ENCODE assay signal across 18 mouse cellular contexts in the genomic region with DNA sequence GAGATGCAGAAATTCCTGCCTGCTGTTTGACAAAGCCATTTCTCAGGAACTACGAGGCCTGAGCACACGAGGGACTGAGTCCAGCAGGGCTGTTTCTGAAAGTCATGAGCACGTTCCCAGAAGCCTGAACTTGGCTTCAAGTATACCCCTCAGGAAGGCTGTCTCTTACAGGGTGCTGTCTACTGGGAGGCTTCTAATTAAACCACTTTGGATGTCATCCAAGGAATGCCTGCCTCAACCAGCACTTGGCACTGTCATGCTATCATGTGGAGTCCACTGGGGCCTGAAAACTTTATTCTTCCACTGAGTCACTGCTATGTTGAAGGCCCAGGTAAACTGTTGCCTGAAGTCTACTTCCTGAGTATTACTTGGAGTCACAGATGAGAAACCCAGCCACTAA. TPM values are rescaled to one million over a fixed set of nuclear protein-coding genes. Genes with fewer than 3 reads are reported as not detected.
DNase-seq lines count a peak whose midpoint lies in the region; ATAC-seq lines count a peak whose summit lies in the region.
"Had no signal": no experiment of that assay in that cellular context is flagged by ENCODE, and none has a peak within 500 bp of the region (broad histone marks: within the 10 kb centered on the region; RNA-seq: fewer than 3 reads in every experiment).

No protein-coding gene starts in this region.

- no peaks in the 10 kb centered on the region for H3K4me1 ChIP-seq in embryonic facial prominence, embryonic 14.5 days (ENCODE audit: control insufficient read depth, insufficient read depth, low read length)
- H3K4me1 ChIP-seq in embryonic facial prominence, embryonic 10.5 days = peaks cover 6% of the 10 kb centered on the region
- H3K4me1 ChIP-seq in kidney, embryonic 14.5 days (ENCODE audit: control insufficient read depth, insufficient read depth, low read length) = no peaks in the 10 kb centered on the region
- H3K4me1 ChIP-seq: limb, embryonic 13.5 days; megakaryocyte, embryonic 14.5 days had no signal

- H3K36me3 ChIP-seq in embryonic facial prominence, embryonic 14.5 days (ENCODE audit: control insufficient read depth, insufficient read depth, low read length) = no peaks in the 10 kb centered on the region
- no peaks in the 10 kb centered on the region for H3K36me3 ChIP-seq in embryonic facial prominence, embryonic 10.5 days (replicated peaks)
- H3K36me3 ChIP-seq in kidney, embryonic 14.5 days (ENCODE audit: control insufficient read depth, insufficient read depth, low read length) = no peaks in the 10 kb centered on the region
- H3K36me3 ChIP-seq: limb, embryonic 13.5 days had no signal

- no peak overlapping the region for H3K27ac ChIP-seq in embryonic facial prominence, embryonic 14.5 days (replicated peaks; ENCODE audit: low read depth, low read length)
- no peak overlapping the region for H3K27ac ChIP-seq in embryonic facial prominence, embryonic 10.5 days (replicated peaks)
- no peak overlapping the region for H3K27ac ChIP-seq in kidney, embryonic 14.5 days (ENCODE audit: low read depth, low read length)
- H3K27ac ChIP-seq: kidney, postnatal 0 days; limb, embryonic 13.5 days had no signal

- no peak overlapping the region for H3K4me3 ChIP-seq in embryonic facial prominence, embryonic 14.5 days (ENCODE audit: low read depth, low read length)
- H3K4me3 ChIP-seq in embryonic facial prominence, embryonic 10.5 days = no peak overlapping the region
- no peak overlapping the region for H3K4me3 ChIP-seq in kidney, embryonic 14.5 days (ENCODE audit: low read length)
- H3K4me3 ChIP-seq: limb, embryonic 13.5 days; megakaryocyte, embryonic 14.5 days had no signal

- no peak overlapping the region for H3K9ac ChIP-seq in embryonic facial prominence, embryonic 14.5 days (ENCODE audit: low read depth, low read length)
- H3K9ac ChIP-seq in kidney, embryonic 14.5 days (ENCODE audit: low read depth, low read length) = no peak overlapping the region
- H3K9ac ChIP-seq: limb, embryonic 13.5 days had no signal

- no peaks in the 10 kb centered on the region for H3K27me3 ChIP-seq in embryonic facial prominence, embryonic 14.5 days (replicated peaks; ENCODE audit: control insufficient read depth, insufficient read depth, low read length)
- no peaks in the 10 kb centered on the region; the same call in 1 of the 2 replicates for H3K27me3 ChIP-seq in embryonic facial prominence, embryonic 10.5 days (replicated peaks; ENCODE audit: low read depth, poor library complexity, severe bottlenecking)
- H3K27me3 ChIP-seq in kidney, embryonic 14.5 days (ENCODE audit: control insufficient read depth, insufficient read depth, low read length) = no peaks in the 10 kb centered on the region

- peak; percentile 33 for DNase-seq in embryonic facial prominence, embryonic 14.5 days (ENCODE audit: low spot score)
- no peak for DNase-seq in embryonic facial prominence, embryonic 10.5 days (ENCODE audit: low spot score)
- DNase-seq in kidney, adult 11 months = peak; percentile 74
- peak; percentile 32 for DNase-seq in 3134 (ENCODE audit: extremely low read depth, insufficient read length, low spot score)
- peak; percentile 83 for DNase-seq in kidney, adult 9 months
- no peak for DNase-seq in layer of hippocampus, adult 18-20 months (ENCODE audit: low spot score in 2 of 2)
- no peak for DNase-seq in natural killer cell, adult 2 months (ENCODE audit: low spot score in 2 of 2)
- DNase-seq: cerebellum, adult 18-20 months; right cerebral cortex, postnatal 25 days; thymus, adult 2 months had no signal

- WGBS in embryonic facial prominence, embryonic 14.5 days = 58% methylated on average over 3 of the region's 3 CpGs
- WGBS in embryonic facial prominence, embryonic 10.5 days = 84% methylated on average over 3 of the region's 3 CpGs
- 69% methylated on average over 3 of the region's 3 CpGs for WGBS in kidney, embryonic 14.5 days

- ATAC-seq in embryonic facial prominence, embryonic 14.5 days (ENCODE audit: low read depth) = peak; percentile 17; the same call in 1 of the 2 replicates
- no peak for ATAC-seq in kidney, embryonic 14.5 days (ENCODE audit: low FRiP score, low TSS enrichment)

- H3K4me2 ChIP-seq in embryonic facial prominence, embryonic 14.5 days (ENCODE audit: low read depth, low read length) = no peak overlapping the region
- no peak overlapping the region for H3K4me2 ChIP-seq in kidney, embryonic 14.5 days (replicated peaks; ENCODE audit: low read depth, low read length)
- H3K4me2 ChIP-seq: limb, embryonic 13.5 days had no signal

- no peaks in the 10 kb centered on the region for H3K9me3 ChIP-seq in embryonic facial prominence, embryonic 14.5 days (ENCODE audit: control insufficient read depth, low read length)
- H3K9me3 ChIP-seq in embryonic facial prominence, embryonic 10.5 days = no peaks in the 10 kb centered on the region
- no peaks in the 10 kb centered on the region for H3K9me3 ChIP-seq in kidney, embryonic 14.5 days (ENCODE audit: control insufficient read depth, low read length)
- H3K9me3 ChIP-seq: limb, embryonic 13.5 days; megakaryocyte, embryonic 14.5 days had no signal

RNA-seq across cellular contexts. Expression of a gene that starts 2.0 kb away (rescaled TPM):
- 0.10 and 0.15 TPM in 2 replicates for polyA plus RNA-seq in embryonic facial prominence, embryonic 14.5 days (2014; fragmentation: Nextera tagmentation; extraction: Ambion mirVana)
- polyA plus RNA-seq in embryonic facial prominence, embryonic 10.5 days (2016; fragmentation: Nextera tagmentation; extraction: Ambion mirVana) = not detected in 2 replicates
- 0.07 TPM in 1 of 2 replicates, not detected in the other for polyA plus RNA-seq in kidney, embryonic 14.5 days (2014; fragmentation: Nextera tagmentation; extraction: Ambion mirVana)
- total RNA-seq in layer of hippocampus, adult 18-20 months (2021) = under 1 TPM; 0.50 to 0.51 TPM
- total RNA-seq: gastrocnemius, adult 18-20 months; hematopoietic stem cell, adult 5-6 weeks; monocyte, adult 5-6 weeks had no signal
- polyA plus RNA-seq: kidney, postnatal 0 days; liver, embryonic 16.5 days had no signal

Comparison
In these comparisons a context has a peak if more than half of its experiments do, and no peak if none do; other contexts are left out.
1. DNase-seq: peak in embryonic facial prominence, embryonic 14.5 days (single experiment), kidney, adult 11 months (single experiment), 3134 (single experiment) and kidney, adult 9 months (single experiment); none in embryonic facial prominence, embryonic 10.5 days (single experiment), layer of hippocampus, adult 18-20 months (0 of 2) and natural killer cell, adult 2 months (0 of 2).